In the genomic region with DNA sequence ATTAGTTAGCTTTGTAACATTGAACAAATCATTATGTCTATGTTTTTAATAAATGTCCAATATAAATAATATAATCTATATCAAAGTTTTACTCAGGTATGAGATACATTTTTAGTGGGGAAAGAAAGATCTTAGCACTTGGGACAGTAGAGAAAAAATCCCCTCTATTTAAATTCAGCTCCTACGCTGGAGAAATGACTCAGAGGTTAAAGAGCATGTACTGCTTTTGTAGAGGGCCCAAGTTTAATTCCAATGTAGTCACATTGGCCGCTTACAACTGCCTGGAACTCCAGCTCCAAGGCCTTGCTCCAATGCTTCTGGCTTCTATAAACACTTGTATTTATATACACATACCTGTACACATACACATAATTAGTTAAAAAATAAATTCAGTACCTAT, we compare ENCODE assay signal across 24 mouse cellular contexts. TPM values are rescaled to one million over a fixed set of nuclear protein-coding genes. Genes with fewer than 3 reads are reported as not detected.
A peak's percentile ranks its signal among the peaks of the same experiment; 100 is the strongest.
DNase-seq lines count a peak whose midpoint lies in the region; ATAC-seq and TF ChIP-seq lines count a peak whose summit lies in the region.
"Had no signal": no experiment of that assay in that cellular context is flagged by ENCODE, and none has a peak within 500 bp of the region (broad histone marks: within the 10 kb centered on the region; RNA-seq: fewer than 3 reads in every experiment).

No protein-coding gene starts in this region.

- H3K27me3 ChIP-seq in heart, adult 2 months (ENCODE audit: control insufficient read depth, insufficient read depth, low read length): no peaks in the 10 kb centered on the region
- no peaks in the 10 kb centered on the region for H3K27me3 ChIP-seq in kidney, postnatal 0 days (ENCODE audit: insufficient read depth, low read length)
- no peaks in the 10 kb centered on the region for H3K27me3 ChIP-seq in forebrain, postnatal 0 days (ENCODE audit: insufficient read depth, low read length)
- H3K27me3 ChIP-seq: embryonic facial prominence, embryonic 13.5 days; embryonic facial prominence, embryonic 15.5 days; forebrain, embryonic 12.5 days had no signal

- no peak overlapping the region for H3K4me2 ChIP-seq in kidney, postnatal 0 days (ENCODE audit: low read length)
- no peak overlapping the region for H3K4me2 ChIP-seq in forebrain, postnatal 0 days (ENCODE audit: low read depth)
- H3K4me2 ChIP-seq: embryonic facial prominence, embryonic 13.5 days; embryonic facial prominence, embryonic 15.5 days; forebrain, embryonic 12.5 days had no signal

- H3K4me3 ChIP-seq in heart, adult 2 months: no peak overlapping the region
- H3K4me3 ChIP-seq in kidney, postnatal 0 days (replicated peaks; ENCODE audit: low read depth, low read length): no peak overlapping the region
- no peak overlapping the region for H3K4me3 ChIP-seq in forebrain, postnatal 0 days (ENCODE audit: low read depth, low read length)
- H3K4me3 ChIP-seq: embryonic facial prominence, embryonic 13.5 days; embryonic facial prominence, embryonic 15.5 days; erythroblast, embryonic 14.5 days; forebrain, embryonic 10.5 days; forebrain, embryonic 12.5 days had no signal

- H3K9me3 ChIP-seq in kidney, postnatal 0 days (replicated peaks; ENCODE audit: low read length): no peaks in the 10 kb centered on the region
- H3K9me3 ChIP-seq in forebrain, postnatal 0 days (ENCODE audit: low read length): no peaks in the 10 kb centered on the region
- H3K9me3 ChIP-seq: embryonic facial prominence, embryonic 13.5 days; embryonic facial prominence, embryonic 15.5 days; forebrain, embryonic 10.5 days; forebrain, embryonic 12.5 days; G1E had no signal

- TF ChIP-seq CTCF in heart, adult 2 months (IDR thresholded peaks at IDR 0.05): no peak
- no peak for TF ChIP-seq CTCF in kidney, postnatal 0 days (IDR thresholded peaks at IDR 0.05; ENCODE audit: low read depth)
- no peak for TF ChIP-seq CTCF in forebrain, postnatal 0 days (IDR thresholded peaks at IDR 0.05; ENCODE audit: low read depth)

- H3K27ac ChIP-seq in heart, adult 2 months: peak overlapping the region; percentile 35; the same call in 1 of the 2 replicates
- H3K27ac ChIP-seq in kidney, postnatal 0 days: no peak overlapping the region
- H3K27ac ChIP-seq in forebrain, postnatal 0 days (ENCODE audit: low read depth, low read length): no peak overlapping the region
- H3K27ac ChIP-seq: embryonic facial prominence, embryonic 13.5 days; embryonic facial prominence, embryonic 15.5 days; forebrain, embryonic 10.5 days; forebrain, embryonic 12.5 days had no signal

- no peaks in the 10 kb centered on the region for H3K36me3 ChIP-seq in heart, adult 2 months (ENCODE audit: control insufficient read depth, insufficient read depth, low read length)
- H3K36me3 ChIP-seq in kidney, postnatal 0 days (ENCODE audit: insufficient read depth, low read length): no peaks in the 10 kb centered on the region
- no peaks in the 10 kb centered on the region for H3K36me3 ChIP-seq in forebrain, postnatal 0 days (ENCODE audit: insufficient read depth)
- H3K36me3 ChIP-seq: embryonic facial prominence, embryonic 13.5 days; embryonic facial prominence, embryonic 15.5 days; forebrain, embryonic 10.5 days; forebrain, embryonic 12.5 days had no signal

- TF ChIP-seq EP300 in heart, adult 2 months (IDR thresholded peaks at IDR 0.05; ENCODE audit: insufficient read depth, low read depth, low read length): no peak

- H3K9ac ChIP-seq in heart, adult 2 months (ENCODE audit: low read depth, low read length): no peak overlapping the region
- H3K9ac ChIP-seq in kidney, postnatal 0 days (ENCODE audit: low read depth, low read length): no peak overlapping the region
- no peak overlapping the region for H3K9ac ChIP-seq in forebrain, postnatal 0 days
- H3K9ac ChIP-seq: embryonic facial prominence, embryonic 13.5 days; embryonic facial prominence, embryonic 15.5 days; forebrain, embryonic 12.5 days had no signal

- ATAC-seq in kidney, postnatal 0 days (replicated peaks; ENCODE audit: low FRiP score, low read depth): no peak
- no peak for ATAC-seq in forebrain, postnatal 0 days
- ATAC-seq: forebrain, embryonic 14.5 days; forebrain, embryonic 16.5 days had no signal

- no peak for TF ChIP-seq POLR2A in heart, adult 2 months (IDR thresholded peaks at IDR 0.05; ENCODE audit: insufficient read depth, low read depth, low read length)

- no peaks in the 10 kb centered on the region; the same call in 1 of the 2 replicates for H3K79me2 ChIP-seq in heart, adult 2 months (replicated peaks; ENCODE audit: control insufficient read depth, insufficient read depth, low read length)

- no peak for DNase-seq in heart, adult 2 months
- no peak for DNase-seq in heart, postnatal 14 days
- peak; percentile 5 for DNase-seq in kidney, postnatal 0 days (ENCODE audit: low spot score)
- DNase-seq in kidney, postnatal 36 days: no peak
- peak; percentile 6 for DNase-seq in NIH3T3 (ENCODE audit: low read depth)
- no peak for DNase-seq in forebrain, postnatal 0 days
- DNase-seq: adrenal gland, adult 2 months; adrenal gland, postnatal 10 days; adrenal gland, postnatal 25 days; cerebellum, adult 11 months; cerebellum, adult 18-20 months; cerebellum, adult 8-10 months; cerebellum, adult 9-11 months; cerebellum, postnatal 14 days; cerebellum, postnatal 36 days; embryo, embryonic 11 days had no signal

- H3K4me1 ChIP-seq in heart, adult 2 months (ENCODE audit: control insufficient read depth, insufficient read depth, low read length): no peaks in the 10 kb centered on the region; the same call in 1 of the 2 replicates
- no peaks in the 10 kb centered on the region for H3K4me1 ChIP-seq in kidney, postnatal 0 days (replicated peaks; ENCODE audit: insufficient read depth, low read length)
- H3K4me1 ChIP-seq in forebrain, postnatal 0 days (ENCODE audit: insufficient read depth): no peaks in the 10 kb centered on the region
- H3K4me1 ChIP-seq: embryonic facial prominence, embryonic 13.5 days; embryonic facial prominence, embryonic 15.5 days; forebrain, embryonic 10.5 days; forebrain, embryonic 12.5 days had no signal

- intact Hi-C loops in heart, adult 2 months (cut with DNase I): no loop called here
- intact Hi-C loops in heart, postnatal 14 days (cut with DNase I): no loop called here

- 76% methylated on average over 2 of the region's 2 CpGs for WGBS in heart, adult 2 months
- WGBS in kidney, postnatal 0 days: 62% methylated on average over 2 of the region's 2 CpGs
- WGBS in forebrain, postnatal 0 days: 72% methylated on average over 2 of the region's 2 CpGs

RNA-seq across cellular contexts. Expression of gene Ssh2, which starts 36.7 kb away (rescaled TPM):
- total RNA-seq in heart, adult 2 months (2021): 10 to 100 TPM; 73.7 to 76.5 TPM
- polyA plus RNA-seq in heart, adult 2 months (2012; rRNA removed): 22.6 and 42.0 TPM in 2 replicates
- 10 to 100 TPM; 83.2 to 95.0 TPM for total RNA-seq in heart, postnatal 14 days (2021)
- 3.9 and 4.6 TPM in 2 replicates for polyA plus RNA-seq in kidney, postnatal 0 days (2015; fragmentation: Nextera tagmentation; extraction: Ambion mirVana)
- total RNA-seq in forebrain, postnatal 0 days (2014; rRNA removed): 28.9 and 40.2 TPM in 2 replicates
- polyA plus RNA-seq in forebrain, postnatal 0 days (2015; fragmentation: Nextera tagmentation; extraction: Ambion mirVana): 8.2 and 12.7 TPM in 2 replicates

Comparison
In these comparisons a context has a peak if more than half of its experiments do, and no peak if none do; other contexts are left out.
1. DNase-seq: peak in kidney, postnatal 0 days (single experiment) and NIH3T3 (single experiment); none in heart, adult 2 months (0 of 2), heart, postnatal 14 days (0 of 2), kidney, postnatal 36 days (0 of 2) and forebrain, postnatal 0 days (single experiment).